In genomic region chr2:32881054-32881453, GRCm38 (mm10) we compare ENCODE assay signal across 7 mouse cellular contexts. TPM values are rescaled to one million over a fixed set of nuclear protein-coding genes. Genes with fewer than 3 reads are reported as not detected.
DNase-seq lines count a peak whose midpoint lies in the region; ATAC-seq and TF ChIP-seq lines count a peak whose summit lies in the region.

No protein-coding gene starts in this region.

- H3K27ac ChIP-seq in heart, embryonic 11.5 days (ENCODE audit: low read depth, low read length) = peak overlapping the region; percentile 89
- peak overlapping the region; percentile 26; the same call in 1 of the 2 replicates for H3K27ac ChIP-seq in limb, embryonic 14.5 days (replicated peaks; ENCODE audit: low read depth, low read length)

- H3K4me2 ChIP-seq in heart, embryonic 11.5 days = peak overlapping the region; percentile 33
- H3K4me2 ChIP-seq in limb, embryonic 14.5 days (replicated peaks; ENCODE audit: low read depth, low read length, severe bottlenecking) = no peak overlapping the region

- DNase-seq in retina, postnatal 1 day = peak; percentile 58
- DNase-seq in retina, embryonic 14.5 days (ENCODE audit: low spot score) = no peak
- DNase-seq in limb, embryonic 14.5 days (ENCODE audit: low spot score) = no peak
- DNase-seq in testis, postnatal 14 days (ENCODE audit: low spot score) = peak; percentile 53
- DNase-seq in frontal cortex, postnatal 36 days (ENCODE audit: low spot score in 2 of 2) = no peak
- no peak for DNase-seq in spleen, adult 18-20 months

- H3K9me3 ChIP-seq in heart, embryonic 11.5 days (replicated peaks; ENCODE audit: control insufficient read depth, low read length) = no peaks in the 10 kb centered on the region
- no peaks in the 10 kb centered on the region for H3K9me3 ChIP-seq in limb, embryonic 14.5 days (ENCODE audit: control insufficient read depth, low read length)

- H3K27me3 ChIP-seq in heart, embryonic 11.5 days (ENCODE audit: control insufficient read depth, insufficient read depth, low read length) = no peaks in the 10 kb centered on the region
- H3K27me3 ChIP-seq in limb, embryonic 14.5 days (ENCODE audit: control insufficient read depth, insufficient read depth, low read length) = no peaks in the 10 kb centered on the region

- H3K9ac ChIP-seq in heart, embryonic 11.5 days (ENCODE audit: low read depth, low read length) = peak overlapping the region; percentile 40; the same call in 1 of the 2 replicates
- H3K9ac ChIP-seq in limb, embryonic 14.5 days (ENCODE audit: low read depth, low read length, severe bottlenecking) = 0 out of 2 replicates have a peak overlapping the region, but pooled peaks have one; percentile 7

- H3K4me1 ChIP-seq in heart, embryonic 11.5 days (ENCODE audit: control insufficient read depth, insufficient read depth, low read length) = peaks cover 82% of the 10 kb centered on the region
- H3K4me1 ChIP-seq in limb, embryonic 14.5 days (ENCODE audit: control insufficient read depth, insufficient read depth, low read length) = peaks cover 71% of the 10 kb centered on the region

- TF ChIP-seq POLR2A in limb, embryonic 14.5 days (IDR thresholded peaks at IDR 0.05; ENCODE audit: borderline replicate concordance, extremely low read depth, insufficient read depth, insufficient read length) = no peak

- H3K36me3 ChIP-seq in heart, embryonic 11.5 days (ENCODE audit: control insufficient read depth, insufficient read depth, low read length) = no peaks in the 10 kb centered on the region
- no peaks in the 10 kb centered on the region for H3K36me3 ChIP-seq in limb, embryonic 14.5 days (ENCODE audit: control insufficient read depth, insufficient read depth, low read length)

- 0 out of 2 replicates have a peak, but pooled peaks have one; percentile 4 for ATAC-seq in heart, embryonic 11.5 days (replicated peaks; ENCODE audit: insufficient number of reproducible peaks, low FRiP score, low TSS enrichment)
- no peak for ATAC-seq in limb, embryonic 14.5 days (ENCODE audit: low FRiP score, low read depth)

- WGBS in heart, embryonic 11.5 days (ENCODE audit: insufficient replicate concordance) = 36% methylated on average over 6 of the region's 6 CpGs
- 51% methylated on average over 6 of the region's 6 CpGs for WGBS in limb, embryonic 14.5 days

- H3K4me3 ChIP-seq in heart, embryonic 11.5 days (ENCODE audit: low read depth, low read length) = no peak overlapping the region
- no peak overlapping the region for H3K4me3 ChIP-seq in limb, embryonic 14.5 days (replicated peaks; ENCODE audit: low read length)

RNA-seq across cellular contexts. Expression of gene Fam129b, which starts 5.1 kb away (rescaled TPM):
- 21.5 and 24.2 TPM in 2 replicates for polyA plus RNA-seq in heart, embryonic 11.5 days (2014; fragmentation: Nextera tagmentation; extraction: Ambion mirVana)
- polyA plus RNA-seq in limb, embryonic 14.5 days (2012; rRNA removed) = 73.5 and 81.0 TPM in 2 replicates
- 45.9 and 46.2 TPM in 2 replicates for polyA plus RNA-seq in limb, embryonic 14.5 days (2014; fragmentation: Nextera tagmentation; extraction: Ambion mirVana)

RNA-seq across cellular contexts. Expression of gene Stxbp1, which starts 34.0 kb away (rescaled TPM):
- polyA plus RNA-seq in heart, embryonic 11.5 days (2014; fragmentation: Nextera tagmentation; extraction: Ambion mirVana) = 20.6 and 26.1 TPM in 2 replicates
- 22.2 and 22.3 TPM in 2 replicates for polyA plus RNA-seq in limb, embryonic 14.5 days (2012; rRNA removed)
- polyA plus RNA-seq in limb, embryonic 14.5 days (2014; fragmentation: Nextera tagmentation; extraction: Ambion mirVana) = 15.8 and 20.8 TPM in 2 replicates

Comparison
In these comparisons a context has a peak if more than half of its experiments do, and no peak if none do; other contexts are left out.
1. DNase-seq: peak in retina, postnatal 1 day (single experiment) and testis, postnatal 14 days (single experiment); none in retina, embryonic 14.5 days (single experiment), limb, embryonic 14.5 days (single experiment), frontal cortex, postnatal 36 days (0 of 2) and spleen, adult 18-20 months (0 of 2).